Mouse (Mus musculus) lung, postnatal 25 days (tissue): ENCODE results near the gene Smarca2.
A peak's percentile ranks its signal among the peaks of the same experiment; 100 is the strongest.

Source experiments
- DNase-seq: peaks from one replicate; pipeline ENCODE4 v3.0.0; 2022; ENCODE audit warnings: low spot score

Smarca2 gene

GRCm38 (mm10) chr19:26747571-26748539 is 143.0 kb downstream of the Smarca2 start:
- peak; percentile 74 for DNase-seq

GRCm38 (mm10) chr19:26748676-26749075 is 143.8 kb downstream of the Smarca2 start:
- no peak for DNase-seq

- no peak for DNase-seq
Observed at GRCm38 (mm10) chr19:26749427-26750137, 144.7 kb downstream of the Smarca2 start.

GRCm38 (mm10) chr19:26752611-26753163 is 147.8 kb downstream of the Smarca2 start:
- DNase-seq = peak; percentile 46

- DNase-seq = peak; percentile 28
Observed at GRCm38 (mm10) chr19:26753266-26753872, 148.5 kb downstream of the Smarca2 start.

- peak; percentile 62 for DNase-seq
Observed at GRCm38 (mm10) chr19:26754016-26754794, 149.4 kb downstream of the Smarca2 start.

- DNase-seq = peak; percentile 33
Observed at GRCm38 (mm10) chr19:26755991-26756390, 151.1 kb downstream of the Smarca2 start.

- DNase-seq = no peak
Observed at GRCm38 (mm10) chr19:26756399-26756798, 151.5 kb downstream of the Smarca2 start.

- DNase-seq = no peak
Observed at GRCm38 (mm10) chr19:26758156-26758555, 153.3 kb downstream of the Smarca2 start.

GRCm38 (mm10) chr19:26758620-26759019 is 153.8 kb downstream of the Smarca2 start:
- DNase-seq = no peak

GRCm38 (mm10) chr19:26759295-26759694 is 154.4 kb downstream of the Smarca2 start:
- DNase-seq = no peak

GRCm38 (mm10) chr19:26761257-26761656 is 156.4 kb downstream of the Smarca2 start:
- DNase-seq = no peak

- no peak for DNase-seq
Observed at GRCm38 (mm10) chr19:26765483-26765882, 160.6 kb downstream of the Smarca2 start.

GRCm38 (mm10) chr19:26767454-26767853 is 162.6 kb downstream of the Smarca2 start:
- DNase-seq = no peak

GRCm38 (mm10) chr19:26767941-26768340 is 163.1 kb downstream of the Smarca2 start:
- DNase-seq = no peak

- no peak for DNase-seq
Observed at GRCm38 (mm10) chr19:26768846-26769245, 164.0 kb downstream of the Smarca2 start.

- DNase-seq = no peak
Observed at GRCm38 (mm10) chr19:26769609-26770500, 165.0 kb downstream of the Smarca2 start.

- no peak for DNase-seq
Observed at GRCm38 (mm10) chr19:26770592-26770991, 165.7 kb downstream of the Smarca2 start.

- no peak for DNase-seq
Observed at GRCm38 (mm10) chr19:26772051-26772583, 167.3 kb downstream of the Smarca2 start.
